ENCODE assay signal across 9 mouse cellular contexts in the genomic region with DNA sequence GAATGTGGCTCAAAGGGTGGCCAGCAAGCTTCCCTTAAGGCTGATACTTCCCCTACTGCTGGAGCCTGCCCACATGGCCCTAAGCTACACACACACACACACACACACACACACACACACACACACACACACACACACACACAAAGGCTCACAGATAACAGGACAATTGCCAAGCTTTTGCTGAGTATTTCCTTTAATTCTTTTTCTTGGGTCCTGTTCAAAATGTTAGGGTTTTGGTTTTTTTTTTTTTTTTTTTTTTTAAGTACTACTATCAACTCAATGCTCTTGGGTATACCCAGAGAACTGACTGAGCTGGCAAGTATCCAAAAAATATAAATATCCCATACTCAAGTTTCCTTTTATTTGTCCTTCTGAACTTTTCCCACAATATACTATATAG.
DNase-seq lines count a peak whose midpoint lies in the region; ATAC-seq and TF ChIP-seq lines count a peak whose summit lies in the region.
"Had no signal": no experiment of that assay in that cellular context is flagged by ENCODE, and none has a peak within 500 bp of the region (broad histone marks: within the 10 kb centered on the region; RNA-seq: fewer than 3 reads in every experiment).

No protein-coding gene starts in this region.

- TF ChIP-seq EP300 in liver, embryonic 14.5 days (IDR thresholded peaks at IDR 0.05; ENCODE audit: low read depth): no peak
- no peak for TF ChIP-seq EP300 in liver, postnatal 0 days (IDR thresholded peaks at IDR 0.05; ENCODE audit: low read depth)

- H3K36me3 ChIP-seq in liver, embryonic 14.5 days (replicated peaks; ENCODE audit: control insufficient read depth, insufficient read depth, low read depth): no peaks in the 10 kb centered on the region
- H3K36me3 ChIP-seq in liver, postnatal 0 days (replicated peaks; ENCODE audit: insufficient read depth, low read length): no peaks in the 10 kb centered on the region
- no peaks in the 10 kb centered on the region for H3K36me3 ChIP-seq in midbrain, embryonic 13.5 days
- H3K36me3 ChIP-seq: liver, embryonic 12.5 days had no signal

- no peak overlapping the region for H3K9ac ChIP-seq in liver, embryonic 14.5 days (replicated peaks)
- H3K9ac ChIP-seq in liver, postnatal 0 days (replicated peaks): no peak overlapping the region
- H3K9ac ChIP-seq in midbrain, embryonic 13.5 days (replicated peaks): no peak overlapping the region
- H3K9ac ChIP-seq: liver, embryonic 12.5 days had no signal

- TF ChIP-seq CTCF in liver, embryonic 14.5 days (IDR thresholded peaks at IDR 0.05; ENCODE audit: low read depth): no peak
- no peak for TF ChIP-seq CTCF in liver, postnatal 0 days (IDR thresholded peaks at IDR 0.05; ENCODE audit: low read depth)

- no peak overlapping the region for H3K4me3 ChIP-seq in liver, embryonic 14.5 days (ENCODE audit: insufficient read depth in 1 of 2, low read depth in 2 of 2, low read length in 2 of 2)
- H3K4me3 ChIP-seq in liver, postnatal 0 days (ENCODE audit: low read depth, low read length): no peak overlapping the region
- H3K4me3 ChIP-seq in midbrain, embryonic 13.5 days (replicated peaks): no peak overlapping the region
- H3K4me3 ChIP-seq: liver, embryonic 12.5 days had no signal

- H3K27me3 ChIP-seq in liver, embryonic 14.5 days (ENCODE audit: control insufficient read depth, insufficient read depth, low read length): no peaks in the 10 kb centered on the region
- H3K27me3 ChIP-seq in liver, postnatal 0 days (ENCODE audit: insufficient read depth, low read length): no peaks in the 10 kb centered on the region
- no peaks in the 10 kb centered on the region for H3K27me3 ChIP-seq in midbrain, embryonic 13.5 days
- H3K27me3 ChIP-seq: liver, embryonic 12.5 days had no signal

- no peak overlapping the region for H3K4me2 ChIP-seq in liver, embryonic 14.5 days (ENCODE audit: low read depth)
- H3K4me2 ChIP-seq in liver, postnatal 0 days (ENCODE audit: low read depth, low read length): no peak overlapping the region
- no peak overlapping the region for H3K4me2 ChIP-seq in midbrain, embryonic 13.5 days (replicated peaks)
- H3K4me2 ChIP-seq: liver, embryonic 12.5 days had no signal

- 0 out of 2 replicates have a peak, but pooled peaks have one; percentile 29 for ATAC-seq in liver, embryonic 14.5 days (ENCODE audit: insufficient read depth)
- ATAC-seq in liver, postnatal 0 days: no peak
- ATAC-seq in midbrain, embryonic 13.5 days: no peak

- no peaks in the 10 kb centered on the region for H3K9me3 ChIP-seq in liver, embryonic 14.5 days (ENCODE audit: control insufficient read depth, low read length)
- no peaks in the 10 kb centered on the region for H3K9me3 ChIP-seq in liver, postnatal 0 days (ENCODE audit: low read length)
- no peaks in the 10 kb centered on the region for H3K9me3 ChIP-seq in midbrain, embryonic 13.5 days
- H3K9me3 ChIP-seq: liver, embryonic 12.5 days had no signal

- peak; percentile 20 for DNase-seq in adrenal gland, postnatal 10 days
- no peak for DNase-seq in adrenal gland, adult 2 months
- DNase-seq in liver, embryonic 14.5 days (ENCODE audit: low read depth in 3 of 3, low spot score in 3 of 3): no peak
- no peak for DNase-seq in liver, postnatal 0 days
- peak; percentile 47 for DNase-seq in heart, postnatal 4 days
- peak; percentile 6 to 24 for DNase-seq in lung, postnatal 4 days
- no peak for DNase-seq in left cerebral cortex, adult 11 months (ENCODE audit: low spot score)

- peaks cover 0 to 4% of the 10 kb centered on the region in 2 experiments; a peak in 2 of 4 replicates for H3K4me1 ChIP-seq in liver, embryonic 14.5 days (replicated peaks; ENCODE audit: control insufficient read depth in 2 of 2, insufficient read depth in 2 of 2, low read length in 1 of 2)
- H3K4me1 ChIP-seq in liver, postnatal 0 days (ENCODE audit: insufficient read depth): no peaks in the 10 kb centered on the region
- H3K4me1 ChIP-seq in midbrain, embryonic 13.5 days (replicated peaks): peaks cover 3% of the 10 kb centered on the region; the same call in 1 of the 2 replicates

- no peak overlapping the region for H3K27ac ChIP-seq in liver, embryonic 14.5 days
- no peak overlapping the region for H3K27ac ChIP-seq in liver, postnatal 0 days (ENCODE audit: low read depth)
- no peak overlapping the region for H3K27ac ChIP-seq in midbrain, embryonic 13.5 days
- H3K27ac ChIP-seq: liver, embryonic 12.5 days had no signal

Comparison
In these comparisons a context has a peak if more than half of its experiments do, and no peak if none do; other contexts are left out.
1. DNase-seq: peak in adrenal gland, postnatal 10 days (single experiment), heart, postnatal 4 days (single experiment) and lung, postnatal 4 days (2 of 2); none in adrenal gland, adult 2 months (single experiment), liver, embryonic 14.5 days (0 of 3), liver, postnatal 0 days (single experiment) and left cerebral cortex, adult 11 months (single experiment).